Mouse (Mus musculus) neural tube, postnatal 0 days (tissue): ENCODE data around the gene Rhox6. TPM values are rescaled to one million over a fixed set of nuclear protein-coding genes. Genes with fewer than 3 reads are reported as not detected.

Experiments used
- polyA plus RNA-seq: library from polyadenylated mRNA; unstranded; fragments of >200 nt; fragmentation: Nextera tagmentation; extraction: Ambion mirVana; gene quantifications from 2 replicates; pipeline ENCODE4 v1.2.1, GENCODE M21; 2015

Rhox6 gene
- not detected in 2 replicates for polyA plus RNA-seq

DNA sequence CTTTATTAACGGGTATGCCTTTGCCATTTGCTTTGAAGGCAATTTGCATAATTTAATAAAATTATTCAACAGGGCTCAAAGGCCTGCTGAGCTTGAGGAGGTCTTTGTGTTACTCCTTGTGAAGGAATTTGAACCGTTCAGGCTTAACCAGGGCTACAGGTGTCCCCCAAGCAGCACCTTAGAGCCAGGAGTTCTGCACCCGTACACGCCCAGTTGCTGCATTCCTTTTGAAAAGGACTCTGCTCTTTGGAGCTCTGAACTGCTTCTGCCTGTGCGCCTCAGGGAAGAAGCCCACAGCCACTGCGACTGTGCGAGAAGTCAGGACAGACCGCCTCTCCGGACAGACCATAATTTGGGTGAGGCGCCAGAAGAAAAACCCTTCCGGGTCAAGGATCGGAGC lies at the start of gene Rhox6:
TSS of gene Rhox6 (plus strand) at position 301 of the 400 bp plus-strand sequence.

DNA sequence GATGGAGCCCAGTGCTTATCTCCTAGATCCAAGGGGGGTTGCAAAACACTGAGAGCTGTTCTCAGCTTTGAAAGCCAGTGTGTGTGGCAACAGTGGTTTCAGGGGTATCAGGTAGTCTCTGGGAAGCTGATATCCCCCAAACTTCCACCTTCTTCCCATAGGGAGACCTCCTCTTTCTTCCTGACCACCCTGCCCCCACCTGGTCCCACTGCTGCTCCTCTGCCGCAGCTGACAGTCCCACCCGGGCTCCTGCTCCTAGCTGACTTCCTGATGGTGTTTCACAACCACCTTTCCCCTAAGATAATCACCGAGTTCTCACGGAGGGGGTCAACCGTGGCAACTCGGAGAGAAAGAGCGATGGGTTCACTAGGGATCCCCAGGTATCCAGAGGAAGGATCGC lies 4.7 kb downstream of the Rhox6 start, which contains the start of gene Rhox7a:
TSS of gene Rhox7a (plus strand) at position 301 of the 400 bp plus-strand sequence.

GRCm38 (mm10) chrX:37878844-37879243 lies 52.1 kb downstream of the Rhox6 start, which contains the start of gene Rhox8:
Rhox8 (minus strand) TSS chrX:37878944.

Other genes starting within 250 kb of the Rhox6 start
- gene Rhox3f, start 245.9 kb upstream of the Rhox6 start, polyA plus RNA-seq: not detected in 2 replicates
- gene Rhox4f, start 219.2 kb upstream of the Rhox6 start, polyA plus RNA-seq: not detected in 2 replicates
- gene Rhox3g, start 198.3 kb upstream of the Rhox6 start, polyA plus RNA-seq: not detected in 2 replicates
- not detected in 2 replicates for gene Rhox2g, start 183.4 kb upstream of the Rhox6 start, polyA plus RNA-seq
- gene Rhox4g, start 175.6 kb upstream of the Rhox6 start, polyA plus RNA-seq: not detected in 2 replicates
- not detected in 2 replicates for gene Rhox3h, start 158.1 kb upstream of the Rhox6 start, polyA plus RNA-seq
- gene Rhox2h, start 153.6 kb upstream of the Rhox6 start, polyA plus RNA-seq: not detected in 2 replicates
- gene Rhox5, start 22.1 kb upstream of the Rhox6 start, polyA plus RNA-seq: 0.35 and 0.75 TPM in 2 replicates
- not detected in 2 replicates for gene Rhox7a, start 4.8 kb downstream of the Rhox6 start, polyA plus RNA-seq
- gene Rhox8, start 52.0 kb downstream of the Rhox6 start, polyA plus RNA-seq: not detected in 2 replicates
- gene Rhox7b, start 70.3 kb downstream of the Rhox6 start, polyA plus RNA-seq: not detected in 2 replicates
- gene Rhox9, start 74.9 kb downstream of the Rhox6 start, polyA plus RNA-seq: not detected in 2 replicates
- not detected in 2 replicates for gene Btg1-ps1, start 191.9 kb downstream of the Rhox6 start, polyA plus RNA-seq
- gene Btg1-ps2, start 216.2 kb downstream of the Rhox6 start, polyA plus RNA-seq: not detected in 2 replicates
- gene Rhox10, start 239.6 kb downstream of the Rhox6 start, polyA plus RNA-seq: not detected in 2 replicates